Mouse (Mus musculus): ENCODE results near the gene Far2.

DNA sequence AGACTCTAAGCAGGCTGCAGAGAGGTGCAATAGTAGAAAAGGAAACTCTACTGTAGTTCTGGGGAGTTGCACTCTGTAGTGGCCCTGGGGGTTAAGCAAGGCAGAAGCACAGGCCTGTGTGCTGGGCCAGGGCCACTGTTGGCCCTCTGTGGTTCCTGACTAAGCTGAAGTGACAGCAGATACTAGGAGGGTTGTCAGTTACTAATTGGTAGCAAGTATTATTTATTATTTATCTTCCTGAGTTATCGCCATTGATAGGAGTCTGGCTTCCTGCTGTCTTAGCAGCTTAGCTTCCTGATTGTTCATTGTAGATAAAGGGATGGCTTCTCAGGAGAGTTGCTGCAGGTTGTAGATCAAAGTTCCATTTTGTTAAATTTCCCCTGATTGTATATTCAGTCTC, 73.6 kb downstream of the Far2 start:
- no peak for TF ChIP-seq EP300 (IDR thresholded peaks at IDR 0.05; ENCODE audit: low read depth)
- TF ChIP-seq CTCF (IDR thresholded peaks at IDR 0.05; ENCODE audit: low read depth), result no peak
